In the genomic region with DNA sequence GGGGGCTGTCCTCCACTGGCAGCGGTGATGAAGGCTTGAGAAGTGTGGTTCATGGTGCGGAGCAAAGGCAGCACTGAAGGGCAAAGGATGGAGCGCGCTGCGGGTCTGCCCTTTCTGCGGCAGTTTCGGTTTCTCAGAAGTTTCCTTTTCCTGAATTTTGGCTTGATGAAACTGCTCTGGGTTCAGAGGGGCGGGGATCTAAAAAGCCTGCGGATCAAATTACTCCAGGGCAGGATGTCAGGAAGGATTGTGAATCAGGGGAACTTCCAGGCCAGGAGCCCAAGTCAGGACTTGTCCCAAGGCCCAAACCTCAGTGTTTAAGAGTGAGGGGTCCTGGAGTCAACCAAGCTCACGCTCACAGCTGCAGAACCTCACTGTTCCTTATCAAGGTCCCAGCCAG, we compare ENCODE assay signal across 8 mouse cellular contexts. TPM values are rescaled to one million over a fixed set of nuclear protein-coding genes. Genes with fewer than 3 reads are reported as not detected.
DNase-seq lines count a peak whose midpoint lies in the region; ATAC-seq lines count a peak whose summit lies in the region.

A gene (minus strand): TSS at position 178 of the 400 bp plus-strand sequence.

- intact Hi-C loops in heart, postnatal 36 days (cut with DNase I), result no loop called here

- ATAC-seq in forebrain, embryonic 13.5 days, result no peak
- ATAC-seq in limb, embryonic 11.5 days (ENCODE audit: insufficient number of reproducible peaks, low FRiP score, low TSS enrichment, low read depth), result 0 out of 2 replicates have a peak, but pooled peaks have one; percentile 44
- no peak for ATAC-seq in midbrain, embryonic 11.5 days (ENCODE audit: low FRiP score)

- no peak within 1 kb of the TSS for H3K4me3 ChIP-seq in forebrain, embryonic 13.5 days
- H3K4me3 ChIP-seq in limb, embryonic 11.5 days (ENCODE audit: low read depth, low read length), result peak within 1 kb of the TSS; percentile 30
- H3K4me3 ChIP-seq in midbrain, embryonic 11.5 days (ENCODE audit: low read depth, low read length), result no peak within 1 kb of the TSS

- DNase-seq in CD4-positive helper T cell, adult 2 months (ENCODE audit: low read depth, low spot score), result peak; percentile 32
- peak; percentile 38 to 52 for DNase-seq in adrenal gland, adult 18-20 months (ENCODE audit: low spot score in 2 of 2)
- peak; percentile 73 for DNase-seq in heart, postnatal 36 days
- DNase-seq in limb, embryonic 11.5 days (ENCODE audit: low spot score), result peak; percentile 57
- no peak for DNase-seq in midbrain, embryonic 11.5 days (ENCODE audit: low spot score, missing footprints)
- peak; percentile 16 for DNase-seq in testis, postnatal 14 days (ENCODE audit: low spot score)
- no peak for DNase-seq in right cerebral cortex, postnatal 36 days (ENCODE audit: low spot score in 2 of 2)

- 0 out of 2 replicates have a peak within 1 kb of the TSS, but pooled peaks have one; percentile 26 for H3K9ac ChIP-seq in forebrain, embryonic 13.5 days
- H3K9ac ChIP-seq in limb, embryonic 11.5 days (ENCODE audit: low read length), result peak within 1 kb of the TSS; percentile 55
- no peak within 1 kb of the TSS for H3K9ac ChIP-seq in midbrain, embryonic 11.5 days (ENCODE audit: low read length)

- H3K36me3 ChIP-seq in forebrain, embryonic 13.5 days (ENCODE audit: poor library complexity, severe bottlenecking), result no peaks in the 10 kb centered on the region
- H3K36me3 ChIP-seq in limb, embryonic 11.5 days (ENCODE audit: control insufficient read depth, insufficient read depth, low read length), result no peaks in the 10 kb centered on the region
- H3K36me3 ChIP-seq in midbrain, embryonic 11.5 days (ENCODE audit: control insufficient read depth, insufficient read depth, low read length), result no peaks in the 10 kb centered on the region; the same call in 1 of the 2 replicates

- no peak within 1 kb of the TSS for H3K27ac ChIP-seq in forebrain, embryonic 13.5 days
- H3K27ac ChIP-seq in limb, embryonic 11.5 days (replicated peaks; ENCODE audit: low read depth, low read length), result no peak within 1 kb of the TSS; the same call in 1 of the 2 replicates
- H3K27ac ChIP-seq in midbrain, embryonic 11.5 days (ENCODE audit: low read depth, low read length), result no peak within 1 kb of the TSS

- H3K27me3 ChIP-seq in forebrain, embryonic 13.5 days, result no peaks in the 10 kb centered on the region
- no peaks in the 10 kb centered on the region for H3K27me3 ChIP-seq in limb, embryonic 11.5 days (ENCODE audit: control insufficient read depth, insufficient read depth, low read length)
- no peaks in the 10 kb centered on the region; the same call in 1 of the 2 replicates for H3K27me3 ChIP-seq in midbrain, embryonic 11.5 days (ENCODE audit: control insufficient read depth, insufficient read depth, low read length)

- H3K9me3 ChIP-seq in forebrain, embryonic 13.5 days (replicated peaks), result no peaks in the 10 kb centered on the region
- H3K9me3 ChIP-seq in limb, embryonic 11.5 days (ENCODE audit: control insufficient read depth, low read length), result no peaks in the 10 kb centered on the region
- no peaks in the 10 kb centered on the region for H3K9me3 ChIP-seq in midbrain, embryonic 11.5 days (ENCODE audit: control insufficient read depth, low read length)

- peak within 1 kb of the TSS; percentile 17 for H3K4me2 ChIP-seq in forebrain, embryonic 13.5 days
- peak within 1 kb of the TSS; percentile 44 for H3K4me2 ChIP-seq in limb, embryonic 11.5 days (ENCODE audit: low read depth, severe bottlenecking)
- no peak within 1 kb of the TSS for H3K4me2 ChIP-seq in midbrain, embryonic 11.5 days

- 41% methylated on average over 10 of the region's 10 CpGs for whole genome bisulfite sequencing in forebrain, embryonic 13.5 days
- WGBS in limb, embryonic 11.5 days, result 4% methylated on average over 10 of the region's 10 CpGs
- WGBS in midbrain, embryonic 11.5 days, result 38% methylated on average over 10 of the region's 10 CpGs

- H3K4me1 ChIP-seq in forebrain, embryonic 13.5 days, result peaks cover 5% of the 10 kb centered on the region
- H3K4me1 ChIP-seq in limb, embryonic 11.5 days (ENCODE audit: control insufficient read depth, insufficient read depth, low read length), result peaks cover 5% of the 10 kb centered on the region
- peaks cover 3% of the 10 kb centered on the region; the same call in 1 of the 2 replicates for H3K4me1 ChIP-seq in midbrain, embryonic 11.5 days (ENCODE audit: control insufficient read depth, insufficient read depth, low read length)

RNA-seq across cellular contexts. Expression of the gene that starts here (rescaled TPM):
- total RNA-seq in adrenal gland, adult 18-20 months (2021), result 100 to 1,000 TPM in 1 of 2 experiments, 10 to 100 TPM in 1; 94.2 to 155 TPM
- polyA plus RNA-seq in forebrain, embryonic 13.5 days (2015; fragmentation: Nextera tagmentation; extraction: Ambion mirVana), result 12.7 and 18.1 TPM in 2 replicates
- 100 to 1,000 TPM; 113 to 167 TPM for total RNA-seq in heart, postnatal 36 days (2021)
- polyA plus RNA-seq in limb, embryonic 11.5 days (2014; fragmentation: Nextera tagmentation; extraction: Ambion mirVana), result 45.3 and 50.4 TPM in 2 replicates
- polyA plus RNA-seq in midbrain, embryonic 11.5 days (2014; fragmentation: Nextera tagmentation; extraction: Ambion mirVana), result 13.5 and 14.0 TPM in 2 replicates

Comparison
In these comparisons a context has a peak if more than half of its experiments do, and no peak if none do; other contexts are left out.
1. DNase-seq: peak in CD4-positive helper T cell, adult 2 months (single experiment), adrenal gland, adult 18-20 months (2 of 2), heart, postnatal 36 days (2 of 2), limb, embryonic 11.5 days (single experiment) and testis, postnatal 14 days (single experiment); none in midbrain, embryonic 11.5 days (single experiment) and right cerebral cortex, postnatal 36 days (0 of 2).